Mouse (Mus musculus) intestine, embryonic 16.5 days (tissue): ENCODE results near the gene Klf5. TPM values are rescaled to one million over a fixed set of nuclear protein-coding genes. Genes with fewer than 3 reads are reported as not detected.

ENCODE experiments used
- ATAC-seq: fragments of 200-750 bp; cut with Nextera tagmentation; 2 replicates; pipeline ENCODE4 v1.8.0; 2017; ENCODE audit warnings: moderate TSS enrichment, moderate library complexity
- H3K27ac ChIP-seq: fragments of 300-500 bp; sonication (generic); 2 replicates; pipeline ENCODE4 v1.5.1; 2014; ENCODE audit warnings: mild to moderate bottlenecking, low read length
- H3K27me3 ChIP-seq: fragments of 300-500 bp; sonication (generic); replicated peaks from 2 replicates; pipeline ENCODE4 v1.6.1; 2014; ENCODE audit warnings: low read length, control low read depth, mixed read lengths; ENCODE audit not compliant: control insufficient read depth, insufficient read depth
- H3K36me3 ChIP-seq: fragments of 300-500 bp; sonication (generic); 2 replicates; pipeline ENCODE4 v1.6.1; 2014; ENCODE audit warnings: low read length, control low read depth; ENCODE audit not compliant: control insufficient read depth, insufficient read depth
- H3K4me1 ChIP-seq: fragments of 300-500 bp; sonication (generic); 2 replicates; pipeline ENCODE4 v1.6.1; 2014; ENCODE audit warnings: low read length, control low read depth, mixed read lengths; ENCODE audit not compliant: control insufficient read depth, insufficient read depth
- H3K4me2 ChIP-seq: fragments of 300-500 bp; sonication (generic); 2 replicates; pipeline ENCODE4 v1.6.1; 2014; ENCODE audit warnings: low read depth, low read length, control low read depth
- H3K4me3 ChIP-seq: fragments of 300-500 bp; sonication (generic); 2 replicates; pipeline ENCODE4 v1.5.1; 2014; ENCODE audit warnings: mild to moderate bottlenecking, low read length
- H3K9ac ChIP-seq: fragments of 300-500 bp; sonication (generic); 2 replicates; pipeline ENCODE4 v1.6.1; 2014; ENCODE audit warnings: low read depth, low read length
- H3K9me3 ChIP-seq: fragments of 300-500 bp; sonication (generic); 2 replicates; pipeline ENCODE4 v1.6.1; 2016; ENCODE audit warnings: low read length, control low read depth; ENCODE audit not compliant: control insufficient read depth
- WGBS: fragments of 180-500 bp; shearing (Covaris S2); extraction: QIAGEN DNeasy Blood & Tissue Kit; methylation state at CpG from one replicate; pipeline ENCODE4 v1.1.7; 2014; 5-methylcytosine and 5-hydroxymethylcytosine counted together
- polyA plus RNA-seq: library from polyadenylated mRNA; unstranded; fragments of >200 nt; fragmentation: Nextera tagmentation; extraction: Ambion mirVana; gene quantifications from 2 replicates; pipeline ENCODE4 v1.2.1, GENCODE M21; 2015

Klf5 gene
- polyA plus RNA-seq, 1 experiment from 2014 or later = 75.3 TPM

DNA sequence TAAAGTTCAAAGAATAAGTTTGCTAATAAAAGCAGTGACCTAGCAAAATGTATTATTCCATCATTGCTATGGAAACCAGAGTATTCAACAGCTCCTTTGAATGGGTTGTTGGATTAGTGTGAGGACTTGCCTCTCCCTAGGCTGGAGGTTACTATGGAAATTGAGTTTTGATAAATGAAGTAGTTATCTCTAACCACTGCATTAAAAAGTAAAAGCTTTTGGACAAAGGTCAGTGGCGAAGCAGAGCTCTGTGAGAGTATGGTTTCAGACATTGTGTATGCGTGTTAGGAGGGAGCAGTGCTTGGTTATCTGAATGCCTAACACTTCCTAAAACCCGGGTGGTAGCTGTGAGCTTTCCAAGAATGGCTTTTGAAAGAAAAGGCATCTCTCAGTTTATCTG lies 5.9 kb downstream of the Klf5 start:
- no peak overlapping the region for H3K9ac ChIP-seq
- H3K4me1 ChIP-seq = 0 out of 2 replicates have a peak, but pooled peaks cover 10% of the 10 kb centered on the region
- H3K27ac ChIP-seq = peak overlapping the region; percentile 58
- H3K36me3 ChIP-seq = no peaks in the 10 kb centered on the region; the same call in 1 of the 2 replicates
- WGBS = 56% methylated on average over 3 of the region's 3 CpGs
- H3K4me2 ChIP-seq = peak overlapping the region; percentile 5; the same call in 1 of the 2 replicates
- H3K9me3 ChIP-seq = no peaks in the 10 kb centered on the region
- no peak overlapping the region for H3K4me3 ChIP-seq
- peak; percentile 53 for ATAC-seq
- no peaks in the 10 kb centered on the region for H3K27me3 ChIP-seq

DNA sequence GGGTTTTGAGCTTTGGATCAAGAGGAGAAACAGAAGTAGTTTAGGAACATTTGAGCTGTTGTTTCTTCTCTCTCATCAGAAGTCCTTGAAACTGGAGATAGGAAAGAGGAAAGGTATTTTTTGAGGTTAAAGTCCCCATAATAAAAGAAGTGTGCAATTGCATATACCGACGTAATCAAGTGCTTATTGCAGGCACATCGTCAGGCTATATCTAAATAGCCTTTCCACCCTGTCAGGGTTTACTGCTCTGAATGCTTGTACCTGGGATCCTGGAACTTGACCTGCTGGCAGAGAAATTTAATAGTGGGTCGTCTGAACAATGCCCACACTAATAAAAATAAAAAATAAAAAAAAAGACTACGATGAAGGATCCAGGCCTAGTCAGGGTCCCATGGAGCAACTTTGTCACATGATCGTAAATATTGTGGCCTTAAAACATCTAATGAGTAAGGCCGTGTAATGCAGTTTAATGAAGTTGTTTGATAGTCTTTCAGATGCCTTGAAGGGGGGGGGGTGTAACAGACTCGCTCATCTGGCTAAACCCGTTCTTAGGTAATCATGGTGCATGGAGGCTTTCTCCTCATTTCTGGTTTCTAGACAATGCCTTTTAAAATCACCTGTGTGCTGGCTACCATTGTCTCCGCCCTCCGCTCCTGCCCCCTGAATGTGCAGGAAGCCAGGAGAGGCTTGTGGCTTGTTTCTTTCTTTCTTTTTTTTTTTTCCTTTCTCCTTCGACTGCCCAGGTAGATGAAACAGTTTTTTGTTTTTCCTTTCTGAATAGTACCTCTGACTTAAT lies 6.7 kb downstream of the Klf5 start:
- H3K27me3 ChIP-seq = no peaks in the 10 kb centered on the region
- H3K4me2 ChIP-seq = peak overlapping the region; percentile 37
- H3K4me1 ChIP-seq = 0 out of 2 replicates have a peak, but pooled peaks cover 10% of the 10 kb centered on the region
- H3K9ac ChIP-seq = 0 out of 2 replicates have a peak overlapping the region, but pooled peaks have one; percentile 12
- no peaks in the 10 kb centered on the region; the same call in 1 of the 2 replicates for H3K36me3 ChIP-seq
- H3K4me3 ChIP-seq = 0 out of 2 replicates have a peak overlapping the region, but pooled peaks have one; percentile 18
- peak; percentile 85 for ATAC-seq
- 64% methylated on average over 12 of the region's 12 CpGs for WGBS
- no peaks in the 10 kb centered on the region for H3K9me3 ChIP-seq
- peak overlapping the region; percentile 58 for H3K27ac ChIP-seq

- Histone ChIP-seq H3K4me2 (peak overlapping the region; percentile 28; the same call in 1 of the 2 replicates), H3K9ac (no peak overlapping the region), H3K9me3 (no peaks in the 10 kb centered on the region), H3K4me1 (0 out of 2 replicates have a peak, but pooled peaks cover 10% of the 10 kb centered on the region), H3K36me3 (peaks cover 3% of the 10 kb centered on the region), H3K4me3 (no peak overlapping the region), H3K27ac (peak overlapping the region; percentile 15; the same call in 1 of the 2 replicates), H3K27me3 (no peaks in the 10 kb centered on the region)
- no peak for ATAC-seq
- WGBS = 56% methylated on average over 7 of the region's 7 CpGs
These were observed 7.9 kb downstream of the Klf5 start for GRCm38 (mm10) chr14:99306410-99306809.

GRCm38 (mm10) chr14:99309606-99310005 lies 11.1 kb downstream of the Klf5 start:
- no peak for ATAC-seq
- Histone ChIP-seq H3K9me3 (no peaks in the 10 kb centered on the region), H3K4me1 (0 out of 2 replicates have a peak, but pooled peaks cover 10% of the 10 kb centered on the region), H3K4me3 (no peak overlapping the region), H3K4me2 (no peak overlapping the region), H3K36me3 (peaks cover 10% of the 10 kb centered on the region), H3K27ac (no peak overlapping the region), H3K27me3 (no peaks in the 10 kb centered on the region), H3K9ac (no peak overlapping the region)
- WGBS = 85% methylated on average over 9 of the region's 9 CpGs

- H3K4me3 ChIP-seq = no peak overlapping the region
- H3K9ac ChIP-seq = no peak overlapping the region
- no peak overlapping the region for H3K27ac ChIP-seq
- H3K27me3 ChIP-seq = no peaks in the 10 kb centered on the region
- no peak overlapping the region for H3K4me2 ChIP-seq
- H3K9me3 ChIP-seq = no peaks in the 10 kb centered on the region
- peaks cover 10% of the 10 kb centered on the region for H3K36me3 ChIP-seq
- 0 out of 2 replicates have a peak, but pooled peaks cover 10% of the 10 kb centered on the region for H3K4me1 ChIP-seq
- ATAC-seq = no peak
- WGBS = 70% methylated on average over 7 of the region's 7 CpGs
These were observed 11.9 kb downstream of the Klf5 start for GRCm38 (mm10) chr14:99310358-99310757.

- no peak overlapping the region for H3K9ac ChIP-seq
- H3K36me3 ChIP-seq = peaks cover 10% of the 10 kb centered on the region
- 0 out of 2 replicates have a peak, but pooled peaks cover 4% of the 10 kb centered on the region for H3K4me1 ChIP-seq
- no peak overlapping the region for H3K4me2 ChIP-seq
- no peak overlapping the region for H3K27ac ChIP-seq
- H3K4me3 ChIP-seq = no peak overlapping the region
- WGBS = 95% methylated on average over 24 of the region's 24 CpGs
- H3K27me3 ChIP-seq = no peaks in the 10 kb centered on the region
- H3K9me3 ChIP-seq = no peaks in the 10 kb centered on the region
- no peak for ATAC-seq
These were observed 14.6 kb downstream of the Klf5 start for GRCm38 (mm10) chr14:99313062-99313461.

DNA sequence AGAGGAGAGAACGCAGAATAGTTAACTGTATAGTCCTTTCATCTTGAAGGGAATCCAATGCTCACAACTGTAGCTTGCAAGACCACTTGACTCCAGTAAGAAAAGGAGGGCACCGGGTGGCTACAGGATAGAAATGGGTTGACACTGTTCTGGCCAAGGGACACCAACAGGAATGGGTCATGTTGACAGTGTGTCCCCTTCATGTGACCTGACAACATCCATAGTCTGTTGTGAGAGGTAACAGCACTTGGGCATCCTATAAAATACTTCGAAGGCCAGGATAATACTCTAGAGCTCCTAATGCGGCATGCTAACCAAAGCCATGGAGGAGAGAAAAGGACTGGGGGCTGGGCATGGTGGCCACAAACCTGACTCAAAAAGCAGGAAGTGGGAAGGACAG lies 17.8 kb downstream of the Klf5 start:
- no peak overlapping the region for H3K4me3 ChIP-seq
- WGBS = 93% methylated on average over 4 of the region's 4 CpGs
- ATAC-seq = peak; percentile 29; the same call in 1 of the 2 replicates
- H3K27me3 ChIP-seq = no peaks in the 10 kb centered on the region
- no peak overlapping the region for H3K4me2 ChIP-seq
- H3K9ac ChIP-seq = no peak overlapping the region
- H3K27ac ChIP-seq = no peak overlapping the region
- no peaks in the 10 kb centered on the region for H3K9me3 ChIP-seq
- no peaks in the 10 kb centered on the region for H3K4me1 ChIP-seq
- H3K36me3 ChIP-seq = peaks cover 8% of the 10 kb centered on the region; the same call in 1 of the 2 replicates

- H3K4me2 ChIP-seq = no peak overlapping the region
- H3K27ac ChIP-seq = no peak overlapping the region
- no peaks in the 10 kb centered on the region for H3K36me3 ChIP-seq
- no peak overlapping the region for H3K4me3 ChIP-seq
- H3K27me3 ChIP-seq = no peaks in the 10 kb centered on the region
- no peak for ATAC-seq
- no peaks in the 10 kb centered on the region for H3K9me3 ChIP-seq
- no peaks in the 10 kb centered on the region for H3K4me1 ChIP-seq
- 77% methylated on average over 5 of the region's 5 CpGs for WGBS
- H3K9ac ChIP-seq = no peak overlapping the region
These were observed 22.2 kb downstream of the Klf5 start for GRCm38 (mm10) chr14:99320736-99321135.

DNA sequence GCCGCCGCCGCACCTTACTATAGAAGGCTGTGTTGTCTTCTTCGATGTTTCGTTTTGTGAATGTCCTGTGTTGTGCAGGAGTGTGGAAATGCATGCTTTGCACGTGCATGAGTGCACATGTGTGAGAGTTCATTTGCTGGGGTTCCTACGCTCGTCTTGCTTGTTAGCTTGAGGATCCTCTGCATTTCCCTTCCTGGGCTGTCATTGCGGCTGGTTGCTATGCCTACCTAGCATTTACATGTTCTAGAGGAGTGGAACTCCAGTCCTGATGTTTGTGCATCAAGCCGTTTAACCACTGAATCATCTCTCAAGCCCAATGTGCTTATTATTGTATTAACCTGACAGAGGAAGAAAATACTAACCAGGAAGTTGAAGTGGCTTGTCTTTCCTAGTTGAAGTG lies 24.9 kb downstream of the Klf5 start:
- Histone ChIP-seq H3K27ac (no peak overlapping the region), H3K4me3 (no peak overlapping the region), H3K4me1 (no peaks in the 10 kb centered on the region), H3K9me3 (no peaks in the 10 kb centered on the region), H3K4me2 (no peak overlapping the region), H3K27me3 (no peaks in the 10 kb centered on the region), H3K36me3 (no peaks in the 10 kb centered on the region), H3K9ac (no peak overlapping the region)
- ATAC-seq = no peak
- 88% methylated on average over 10 of the region's 10 CpGs for WGBS
